Mouse (Mus musculus) macrophage (primary cell): ENCODE results near the gene H2-M10.2. TPM values are rescaled to one million over a fixed set of nuclear protein-coding genes. Genes with fewer than 3 reads are reported as not detected.

Experiments
- polyA plus RNA-seq: library from polyadenylated mRNA; stranded (reverse); fragments of 250-400 nt; gene quantifications from 3 replicates; pipeline ENCODE4 v1.2.4, GENCODE M21; 2018; ENCODE audit warnings: inconsistent platforms

The H2-M10.2 gene
- polyA plus RNA-seq, 1 experiment from 2014 or later, result not detected

Other genes starting within 250 kb of the H2-M10.2 start
- gene H2-T22, start 243.7 kb downstream of the H2-M10.2 start, polyA plus RNA-seq, result 56.5 to 198 TPM (median 94.0 TPM) in 3 replicates
- gene Gm6034, start 243.5 kb downstream of the H2-M10.2 start, polyA plus RNA-seq, result not detected in 3 replicates
- 0.16 to 0.64 TPM (median 0.34 TPM) in 3 replicates for gene Gm11127, start 228.1 kb downstream of the H2-M10.2 start, polyA plus RNA-seq
- gene Gm19684, start 164.8 kb downstream of the H2-M10.2 start, polyA plus RNA-seq, result 0.22 to 0.67 TPM in 2 of 3 replicates, not detected in the other
- not detected in 3 replicates for gene Gm7030, start 157.1 kb downstream of the H2-M10.2 start, polyA plus RNA-seq
- not detected in 3 replicates for gene Gm8909, start 118.0 kb downstream of the H2-M10.2 start, polyA plus RNA-seq
- gene H2-T3, start 96.2 kb downstream of the H2-M10.2 start, polyA plus RNA-seq, result not detected in 3 replicates
- 14.2 to 42.9 TPM (median 31.7 TPM) in 3 replicates for gene Rpp21, start 28.4 kb downstream of the H2-M10.2 start, polyA plus RNA-seq
- gene Trim39, start 14.2 kb downstream of the H2-M10.2 start, polyA plus RNA-seq, result 5.5 to 8.2 TPM (median 7.4 TPM) in 3 replicates
- gene H2-M10.1, start 39.7 kb upstream of the H2-M10.2 start, polyA plus RNA-seq, result not detected in 3 replicates
- gene H2-M10.3, start 81.9 kb upstream of the H2-M10.2 start, polyA plus RNA-seq, result not detected in 3 replicates
- not detected in 3 replicates for gene H2-M10.4, start 175.8 kb upstream of the H2-M10.2 start, polyA plus RNA-seq